Mouse (Mus musculus): Measurements from ENCODE around the gene Spo11.

DNA sequence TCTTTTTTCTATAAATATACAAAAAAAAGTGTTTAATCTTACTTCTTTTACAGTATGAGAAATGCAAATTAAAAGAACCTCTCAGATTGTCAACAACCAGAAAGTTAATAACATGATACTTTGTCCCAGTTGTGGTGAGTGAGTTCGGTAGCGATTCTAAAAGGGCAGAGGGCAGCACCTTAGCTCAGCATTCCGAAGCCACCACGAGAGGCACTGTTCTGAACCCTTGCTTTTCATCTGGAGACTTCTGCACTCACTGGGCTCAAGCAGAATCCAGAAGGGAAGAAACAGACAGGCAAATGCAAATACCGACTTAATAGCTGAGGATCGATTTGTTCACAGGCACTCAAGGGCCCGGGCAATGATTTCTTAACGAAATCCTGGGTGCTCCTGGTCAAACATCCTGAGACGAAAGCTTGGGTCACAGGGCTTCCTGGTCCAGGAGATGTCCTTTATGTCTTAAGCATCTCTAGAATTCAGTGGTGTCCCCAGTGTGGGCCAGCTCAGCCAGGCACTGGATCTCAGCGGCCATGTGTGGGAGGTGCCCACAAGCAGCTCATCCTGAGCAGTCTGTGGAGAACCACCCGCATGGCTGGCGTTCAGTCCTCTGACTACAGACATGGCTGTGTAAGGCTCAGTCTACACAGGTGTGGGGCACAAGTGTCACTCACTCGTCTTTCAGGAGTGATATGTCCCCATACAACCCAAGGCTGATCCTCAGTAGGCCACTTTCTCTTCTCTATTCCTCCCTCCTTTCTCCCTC lies 18.3 kb upstream of the Spo11 start:
- TF ChIP-seq CTCF (IDR thresholded peaks at IDR 0.05; ENCODE audit: low read depth) (no peak), EP300 (IDR thresholded peaks at IDR 0.05; ENCODE audit: low read depth) (no peak)
